Mouse (Mus musculus) adrenal gland, postnatal 14 days (tissue): ENCODE results near the gene Tgfb1. TPM values are rescaled to one million over a fixed set of nuclear protein-coding genes. Genes with fewer than 3 reads are reported as not detected.

Experiments used
- DNase-seq: peaks from one replicate; pipeline ENCODE4 v3.0.0; 2021; ENCODE audit warnings: mixed read lengths
- long read RNA-seq, 2 experiments: library from polyadenylated mRNA; stranded (forward); transcript quantifications; one replicate each; pipeline ENCODE4 v2.0.0; 2021
- total RNA-seq: library from RNA; stranded (reverse); gene quantifications from 2 replicates; pipeline ENCODE4 v1.2.3, GENCODE M21; 2021

The Tgfb1 gene
- 52.7 and 68.0 TPM in 2 replicates for total RNA-seq
- long read RNA-seq, experiment 1, transcript Tgfb1-201 (7 exons, 2,175 nt), result major isoform, 31 of 35 reads
- long read RNA-seq, experiment 1, partial matches to known transcripts, result 1 of 35 reads
- long read RNA-seq, experiment 1, other reads (novel, unspliced or antisense), result 3 of 35 reads
- long read RNA-seq, experiment 2, transcript Tgfb1-201 (7 exons, 2,175 nt), result major isoform, 12 of 18 reads
- long read RNA-seq, experiment 2, partial matches to known transcripts, result 2 of 18 reads
- long read RNA-seq, experiment 2, other reads (novel, unspliced or antisense), result 4 of 18 reads

GRCm38 (mm10) chr7:25686680-25687531, at the start of gene Tgfb1:
TSS of gene Tgfb1 (plus strand) at chr7:25687002.
- DNase-seq, result peak; percentile 89

- DNase-seq, result no peak
Measured at GRCm38 (mm10) chr7:25637099-25637498, 49.7 kb upstream of the Tgfb1 start.

- no peak for DNase-seq
Measured at GRCm38 (mm10) chr7:25639754-25640153, 47.0 kb upstream of the Tgfb1 start.

- DNase-seq, result no peak
Measured at GRCm38 (mm10) chr7:25644136-25644535, 42.7 kb upstream of the Tgfb1 start.

GRCm38 (mm10) chr7:25644631-25645030, 42.2 kb upstream of the Tgfb1 start:
- no peak for DNase-seq

- no peak for DNase-seq
Measured at GRCm38 (mm10) chr7:25645074-25645473, 41.7 kb upstream of the Tgfb1 start.

- DNase-seq, result no peak
Measured at GRCm38 (mm10) chr7:25647574-25648123, 39.2 kb upstream of the Tgfb1 start.

- DNase-seq, result no peak
Measured at GRCm38 (mm10) chr7:25649839-25650238, 37.0 kb upstream of the Tgfb1 start.

- no peak for DNase-seq
Measured at GRCm38 (mm10) chr7:25651281-25651680, 35.5 kb upstream of the Tgfb1 start.

GRCm38 (mm10) chr7:25652244-25652759, 34.5 kb upstream of the Tgfb1 start:
- DNase-seq, result no peak

- peak; percentile 39 for DNase-seq
Measured at GRCm38 (mm10) chr7:25655601-25656428, 31.0 kb upstream of the Tgfb1 start.

- peak; percentile 45 for DNase-seq
Measured at GRCm38 (mm10) chr7:25657785-25658184, 29.0 kb upstream of the Tgfb1 start.

- peak; percentile 99 for DNase-seq
Measured at GRCm38 (mm10) chr7:25658657-25659472, 27.9 kb upstream of the Tgfb1 start, which contains the start of the genes Bckdha and Exosc5. TSS of gene Bckdha (minus strand) at chr7:25658981. TSS of gene Exosc5 (plus strand) at chr7:25659164.

- DNase-seq, result no peak
Measured at GRCm38 (mm10) chr7:25666381-25666780, 20.4 kb upstream of the Tgfb1 start.

- no peak for DNase-seq
Measured at GRCm38 (mm10) chr7:25669158-25669557, 17.6 kb upstream of the Tgfb1 start.

GRCm38 (mm10) chr7:25669631-25670030, 17.2 kb upstream of the Tgfb1 start:
- DNase-seq, result no peak

- DNase-seq, result no peak
Measured at GRCm38 (mm10) chr7:25670096-25670495, 16.7 kb upstream of the Tgfb1 start.

GRCm38 (mm10) chr7:25671686-25672085, 15.1 kb upstream of the Tgfb1 start:
- DNase-seq, result no peak

GRCm38 (mm10) chr7:25672442-25672841, 14.4 kb upstream of the Tgfb1 start:
- DNase-seq, result no peak

GRCm38 (mm10) chr7:25674297-25674696, 12.5 kb upstream of the Tgfb1 start:
- DNase-seq, result no peak

GRCm38 (mm10) chr7:25674719-25675300, 12.0 kb upstream of the Tgfb1 start, which contains the start of gene Tmem91:
TSS of gene Tmem91 (minus strand) at chr7:25675166.
- no peak for DNase-seq
